Mouse (Mus musculus): Measurements from ENCODE around the gene Zfp286.

The Zfp286 gene

DNA sequence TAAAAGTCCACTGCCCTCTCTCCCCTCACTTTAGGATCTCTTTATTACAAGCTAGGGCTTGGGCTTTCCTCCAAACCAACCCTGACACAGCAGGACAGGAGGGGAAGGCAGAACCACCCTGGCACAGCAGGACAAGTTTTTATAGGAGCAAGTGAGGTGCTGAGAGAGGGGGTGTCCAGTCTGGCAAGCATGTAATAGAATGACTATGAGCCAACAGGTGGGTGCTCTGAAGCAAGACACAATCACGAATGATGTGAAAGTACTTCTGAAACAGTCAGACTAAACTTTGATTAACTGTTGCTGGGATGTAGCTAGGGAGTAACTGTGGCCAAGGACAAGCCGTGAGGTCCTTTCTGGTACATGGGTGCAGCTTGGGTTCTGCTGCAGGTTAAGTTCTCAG, 83.1 kb downstream of the Zfp286 start:
- no peak for DNase-seq (ENCODE audit: low spot score)

Data from yolk sac, embryonic 10.5 days (tissue).